Mouse (Mus musculus) hindbrain, embryonic 14.5 days (tissue): Measurements from ENCODE around the gene Rbfox1. TPM values are rescaled to one million over a fixed set of nuclear protein-coding genes. Genes with fewer than 3 reads are reported as not detected.

Experiments
- ATAC-seq: fragments of 200-750 bp; cut with Nextera tagmentation; 2 replicates; pipeline ENCODE4 v1.8.0; 2017; ENCODE audit warnings: moderate number of reproducible peaks, mild to moderate bottlenecking, moderate TSS enrichment, moderate library complexity; ENCODE audit not compliant: low FRiP score
- DNase-seq: peaks from one replicate; pipeline ENCODE4 v3.0.0-alpha.2; 2015; ENCODE audit warnings: low spot score
- H3K27ac ChIP-seq: fragments of 300-500 bp; sonication (generic); 2 replicates; pipeline ENCODE4 v1.5.1; 2014; ENCODE audit warnings: mild to moderate bottlenecking, moderate library complexity
- H3K27me3 ChIP-seq: fragments of 300-500 bp; sonication (generic); 2 replicates; pipeline ENCODE4 v1.6.1; 2014; ENCODE audit warnings: mild to moderate bottlenecking, low read length, mixed read lengths; ENCODE audit not compliant: control insufficient read depth, insufficient read depth
- H3K36me3 ChIP-seq: fragments of 300-500 bp; sonication (generic); replicated peaks from 2 replicates; pipeline ENCODE4 v1.6.1; 2014; ENCODE audit not compliant: control insufficient read depth, insufficient read depth
- H3K4me1 ChIP-seq: fragments of 300-500 bp; sonication (generic); replicated peaks from 2 replicates; pipeline ENCODE4 v1.6.1; 2014; ENCODE audit warnings: antibody characterized with exemption, low read length, mixed read lengths; ENCODE audit not compliant: control insufficient read depth, insufficient read depth
- H3K4me2 ChIP-seq: fragments of 300-500 bp; sonication (generic); replicated peaks from 2 replicates; pipeline ENCODE4 v1.6.1; 2014; ENCODE audit warnings: mild to moderate bottlenecking, moderate library complexity
- H3K4me3 ChIP-seq: fragments of 300-500 bp; sonication (generic); replicated peaks from 2 replicates; pipeline ENCODE4 v1.5.1; 2014; ENCODE audit warnings: mild to moderate bottlenecking, low read length
- H3K9ac ChIP-seq: fragments of 300-500 bp; sonication (generic); 2 replicates; pipeline ENCODE4 v1.6.1; 2014
- H3K9me3 ChIP-seq: fragments of 300-500 bp; sonication (generic); 2 replicates; pipeline ENCODE4 v1.6.1; 2016; ENCODE audit warnings: low read length; ENCODE audit not compliant: control insufficient read depth
- WGBS: fragments of 180-500 bp; shearing (Covaris S2); extraction: QIAGEN DNeasy Blood & Tissue Kit; methylation state at CpG from one replicate; pipeline ENCODE4 v1.1.7; 2014; 5-methylcytosine and 5-hydroxymethylcytosine counted together
- polyA plus RNA-seq: library from polyadenylated mRNA; unstranded; fragments of >200 nt; fragmentation: Nextera tagmentation; extraction: Ambion mirVana; gene quantifications from 2 replicates; pipeline ENCODE4 v1.2.1, GENCODE M21; 2014

Gene Rbfox1
- polyA plus RNA-seq, 1 experiment from 2014 or later, result 217 TPM

- Histone ChIP-seq H3K27ac (no peak overlapping the region), H3K36me3 (no peaks in the 10 kb centered on the region), H3K9me3 (no peaks in the 10 kb centered on the region), H3K4me2 (0 out of 2 replicates have a peak overlapping the region, but pooled peaks have one; percentile 1), H3K27me3 (no peaks in the 10 kb centered on the region), H3K4me1 (peaks cover 32% of the 10 kb centered on the region), H3K4me3 (no peak overlapping the region), H3K9ac (no peak overlapping the region)
- ATAC-seq (no peak), DNase-seq (no peak)
- 90% methylated on average over 4 of the region's 4 CpGs for WGBS
Observed at GRCm38 (mm10) chr16:7152401-7152800, 1267.2 kb downstream of the Rbfox1 start.

- Histone ChIP-seq H3K27me3 (no peaks in the 10 kb centered on the region), H3K9me3 (no peaks in the 10 kb centered on the region), H3K4me2 (no peak overlapping the region), H3K36me3 (no peaks in the 10 kb centered on the region), H3K4me1 (peaks cover 19% of the 10 kb centered on the region), H3K9ac (no peak overlapping the region), H3K4me3 (no peak overlapping the region), H3K27ac (no peak overlapping the region)
- DNase-seq (no peak), ATAC-seq (no peak)
- 82% methylated on average over 3 of the region's 3 CpGs for WGBS
Observed at GRCm38 (mm10) chr16:7154671-7155070, 1269.5 kb downstream of the Rbfox1 start.

- WGBS, result 57% methylated on average over 8 of the region's 8 CpGs
- no peak overlapping the region for H3K4me2 ChIP-seq
- H3K27ac ChIP-seq, result peak overlapping the region; percentile 68
- H3K4me1 ChIP-seq, result peaks cover 31% of the 10 kb centered on the region
- no peaks in the 10 kb centered on the region for H3K36me3 ChIP-seq
- H3K4me3 ChIP-seq, result no peak overlapping the region
- H3K9ac ChIP-seq, result 0 out of 2 replicates have a peak overlapping the region, but pooled peaks have one; percentile 17
- ATAC-seq (no peak), DNase-seq (no peak)
- H3K27me3 ChIP-seq, result no peaks in the 10 kb centered on the region
- no peaks in the 10 kb centered on the region for H3K9me3 ChIP-seq
Observed at GRCm38 (mm10) chr16:7158856-7159826, 1274.0 kb downstream of the Rbfox1 start.

GRCm38 (mm10) chr16:7159827-7160217, 1274.7 kb downstream of the Rbfox1 start:
- no peaks in the 10 kb centered on the region for H3K9me3 ChIP-seq
- H3K4me2 ChIP-seq, result no peak overlapping the region
- 60% methylated on average over 6 of the region's 6 CpGs for WGBS
- no peak for DNase-seq
- H3K4me3 ChIP-seq, result no peak overlapping the region
- ATAC-seq, result 0 out of 2 replicates have a peak, but pooled peaks have one; percentile 24
- no peaks in the 10 kb centered on the region for H3K36me3 ChIP-seq
- no peak overlapping the region for H3K9ac ChIP-seq
- H3K4me1 ChIP-seq, result peaks cover 34% of the 10 kb centered on the region
- no peaks in the 10 kb centered on the region for H3K27me3 ChIP-seq
- H3K27ac ChIP-seq, result no peak overlapping the region

- Histone ChIP-seq H3K36me3 (no peaks in the 10 kb centered on the region), H3K4me1 (peaks cover 34% of the 10 kb centered on the region), H3K9me3 (no peaks in the 10 kb centered on the region), H3K27me3 (no peaks in the 10 kb centered on the region), H3K4me2 (no peak overlapping the region), H3K27ac (peak overlapping the region; percentile 51), H3K4me3 (no peak overlapping the region), H3K9ac (no peak overlapping the region)
- no peak for DNase-seq
- WGBS, result 45% methylated on average over 4 of the region's 4 CpGs
- no peak for ATAC-seq
Observed at GRCm38 (mm10) chr16:7162168-7162567, 1277.0 kb downstream of the Rbfox1 start.

- ATAC-seq (no peak), DNase-seq (no peak)
- peaks cover 30% of the 10 kb centered on the region for H3K4me1 ChIP-seq
- H3K9ac ChIP-seq, result no peak overlapping the region
- H3K4me2 ChIP-seq, result no peak overlapping the region
- no peaks in the 10 kb centered on the region for H3K36me3 ChIP-seq
- 69% methylated on average over 4 of the region's 4 CpGs for WGBS
- H3K9me3 ChIP-seq, result no peaks in the 10 kb centered on the region
- peak overlapping the region; percentile 58 for H3K27ac ChIP-seq
- no peak overlapping the region for H3K4me3 ChIP-seq
- H3K27me3 ChIP-seq, result no peaks in the 10 kb centered on the region
Observed at GRCm38 (mm10) chr16:7163688-7164087, 1278.5 kb downstream of the Rbfox1 start.

- Histone ChIP-seq H3K36me3 (no peaks in the 10 kb centered on the region), H3K27ac (peak overlapping the region; percentile 58; the same call in 1 of the 2 replicates), H3K9me3 (no peaks in the 10 kb centered on the region), H3K9ac (no peak overlapping the region), H3K27me3 (no peaks in the 10 kb centered on the region), H3K4me3 (no peak overlapping the region), H3K4me2 (no peak overlapping the region), H3K4me1 (peaks cover 27% of the 10 kb centered on the region)
- WGBS, result 52% methylated on average over 8 of the region's 8 CpGs
- DNase-seq, result no peak
- ATAC-seq, result no peak
Observed at GRCm38 (mm10) chr16:7164153-7164737, 1279.1 kb downstream of the Rbfox1 start.

GRCm38 (mm10) chr16:7175960-7176359, 1290.8 kb downstream of the Rbfox1 start:
- Histone ChIP-seq H3K4me3 (no peak overlapping the region), H3K27me3 (no peaks in the 10 kb centered on the region), H3K27ac (no peak overlapping the region), H3K9ac (no peak overlapping the region), H3K4me2 (no peak overlapping the region), H3K9me3 (no peaks in the 10 kb centered on the region), H3K36me3 (no peaks in the 10 kb centered on the region), H3K4me1 (0 out of 2 replicates have a peak, but pooled peaks cover 4% of the 10 kb centered on the region)
- WGBS, result 99% methylated on average over 2 of the region's 2 CpGs
- ATAC-seq (no peak), DNase-seq (no peak)

- no peak for ATAC-seq
- 45% methylated on average over 2 of the region's 2 CpGs for WGBS
Observed at GRCm38 (mm10) chr16:7187788-7188187, 1302.6 kb downstream of the Rbfox1 start.

More at GRCm38 (mm10) chr16:7187788-7188187, 1302.6 kb downstream of the Rbfox1 start:
- Histone ChIP-seq H3K36me3 (no peaks in the 10 kb centered on the region), H3K4me2 (no peak overlapping the region), H3K9ac (no peak overlapping the region), H3K27me3 (no peaks in the 10 kb centered on the region), H3K9me3 (no peaks in the 10 kb centered on the region), H3K4me1 (peaks cover 13% of the 10 kb centered on the region), H3K4me3 (no peak overlapping the region), H3K27ac (peak overlapping the region; percentile 38; the same call in 1 of the 2 replicates)
- DNase-seq, result peak; percentile 50
